Mouse (Mus musculus) erythroblast, embryonic 14.5 days (primary cell): Measurements from ENCODE around the gene Olfr1206.

Experiments used
- GATA1 ChIP-seq: IDR thresholded peaks from 2 replicates; pipeline ENCODE4 v1.6.1; 2012; ENCODE audit warnings: low read length, inconsistent platforms, mixed read lengths
- TAL1 ChIP-seq: IDR thresholded peaks from 3 replicates; pipeline ENCODE4 v1.6.1; 2012; ENCODE audit warnings: low read length, inconsistent platforms, mixed read lengths

DNA sequence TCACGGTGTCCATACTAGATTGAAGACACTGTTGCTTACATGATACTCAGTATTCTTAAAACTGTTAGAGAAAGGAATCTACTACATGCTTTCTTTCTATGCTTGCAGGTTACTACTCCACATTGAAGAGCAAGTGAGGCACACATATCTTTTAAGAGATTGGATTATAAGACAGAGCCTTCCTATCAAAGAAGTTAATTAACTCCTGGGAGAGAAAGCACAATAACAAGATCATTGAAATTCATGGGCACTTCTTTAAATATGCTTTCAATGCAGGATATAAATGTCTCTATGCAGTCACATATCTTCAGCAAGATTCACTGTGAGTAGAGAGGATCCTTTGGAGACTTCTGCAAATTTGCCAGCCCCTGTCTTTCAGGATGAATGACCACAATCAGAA lies 14.0 kb upstream of the Olfr1206 start, which contains the start of gene Olfr1204:
- TF ChIP-seq TAL1 (no peak), GATA1 (no peak)
